Mouse (Mus musculus) embryonic facial prominence, embryonic 11.5 days (tissue): ENCODE measurements around the gene Nell2. TPM values are rescaled to one million over a fixed set of nuclear protein-coding genes. Genes with fewer than 3 reads are reported as not detected.

Experiments used
- ATAC-seq: fragments of 200-750 bp; cut with Nextera tagmentation; replicated peaks from 2 replicates; pipeline ENCODE4 v1.8.0; 2017; ENCODE audit warnings: low read depth; ENCODE audit not compliant: insufficient number of reproducible peaks, low FRiP score, low TSS enrichment
- DNase-seq: peaks from one replicate; pipeline ENCODE4 v3.0.0-alpha.2; 2015; ENCODE audit warnings: low spot score
- H3K27ac ChIP-seq: fragments of 300-500 bp; sonication (generic); replicated peaks from 2 replicates; pipeline ENCODE4 v1.5.1; 2014; ENCODE audit warnings: mild to moderate bottlenecking, low read depth, low read length, control low read depth
- H3K27me3 ChIP-seq: fragments of 300-500 bp; sonication (generic); 2 replicates; pipeline ENCODE4 v1.6.1; 2014; ENCODE audit warnings: mild to moderate bottlenecking, low read length, moderate library complexity, mixed read lengths; ENCODE audit not compliant: control insufficient read depth, insufficient read depth
- H3K36me3 ChIP-seq: fragments of 300-500 bp; sonication (generic); replicated peaks from 2 replicates; pipeline ENCODE4 v1.6.1; 2014; ENCODE audit warnings: low read depth, mild to moderate bottlenecking, low read length, moderate library complexity, mixed read lengths; ENCODE audit not compliant: control insufficient read depth, insufficient read depth
- H3K4me1 ChIP-seq: fragments of 300-500 bp; sonication (generic); 2 replicates; pipeline ENCODE4 v1.6.1; 2014; ENCODE audit warnings: low read length, mixed read lengths; ENCODE audit not compliant: control insufficient read depth, insufficient read depth
- H3K4me2 ChIP-seq: fragments of 300-500 bp; sonication (generic); 2 replicates; pipeline ENCODE4 v1.6.1; 2014; ENCODE audit warnings: low read depth, mild to moderate bottlenecking, control low read depth, low read length, moderate library complexity
- H3K4me3 ChIP-seq: fragments of 300-500 bp; sonication (generic); 2 replicates; pipeline ENCODE4 v1.5.1; 2014; ENCODE audit warnings: low read depth, low read length, control low read depth
- H3K9ac ChIP-seq: fragments of 300-500 bp; sonication (generic); replicated peaks from 2 replicates; pipeline ENCODE4 v1.6.1; 2014; ENCODE audit warnings: mild to moderate bottlenecking, control low read depth, low read length
- H3K9me3 ChIP-seq: fragments of 300-500 bp; sonication (generic); replicated peaks from 2 replicates; pipeline ENCODE4 v1.6.1; 2016; ENCODE audit warnings: mild to moderate bottlenecking, low read length, inconsistent platforms, mixed read lengths; ENCODE audit not compliant: control insufficient read depth
- WGBS: fragments of 180-500 bp; shearing (Covaris S2); extraction: QIAGEN DNeasy Blood & Tissue Kit; methylation state at CpG from one replicate; pipeline ENCODE4 v1.1.7; 2014; 5-methylcytosine and 5-hydroxymethylcytosine counted together
- polyA plus RNA-seq: library from polyadenylated mRNA; unstranded; fragments of >200 nt; fragmentation: Nextera tagmentation; extraction: Ambion mirVana; gene quantifications from 2 replicates; pipeline ENCODE4 v1.2.1, GENCODE M21; 2014

Nell2 gene
- polyA plus RNA-seq, 1 experiment from 2014 or later = 24.5 TPM

DNA sequence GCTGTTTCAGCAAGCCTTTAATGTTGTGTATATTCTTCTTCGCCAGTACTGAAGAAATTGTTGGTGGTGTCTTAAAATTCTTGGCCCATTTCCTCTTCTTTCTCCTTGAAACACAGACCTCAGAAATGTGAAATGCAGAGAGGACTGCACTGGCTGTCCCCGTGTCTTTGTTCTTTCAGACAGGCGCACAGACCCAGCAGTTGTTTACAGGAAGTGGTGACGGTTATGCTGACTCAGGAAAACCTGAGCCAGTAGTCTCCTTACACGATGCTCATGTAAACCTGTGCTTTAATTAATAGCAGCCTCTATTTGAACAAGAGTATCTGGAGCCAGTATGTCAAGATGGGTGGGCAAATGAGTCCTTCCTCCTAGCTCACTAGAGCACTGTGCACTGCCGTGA lies 61.2 kb downstream of the Nell2 start:
- Histone ChIP-seq H3K9me3 (no peaks in the 10 kb centered on the region), H3K27me3 (no peaks in the 10 kb centered on the region), H3K4me2 (no peak overlapping the region), H3K4me3 (no peak overlapping the region), H3K27ac (no peak overlapping the region), H3K36me3 (no peaks in the 10 kb centered on the region), H3K4me1 (no peaks in the 10 kb centered on the region), H3K9ac (no peak overlapping the region)
- WGBS = 40% methylated on average over 6 of the region's 6 CpGs
- peak; percentile 29 for DNase-seq
- ATAC-seq = no peak

DNA sequence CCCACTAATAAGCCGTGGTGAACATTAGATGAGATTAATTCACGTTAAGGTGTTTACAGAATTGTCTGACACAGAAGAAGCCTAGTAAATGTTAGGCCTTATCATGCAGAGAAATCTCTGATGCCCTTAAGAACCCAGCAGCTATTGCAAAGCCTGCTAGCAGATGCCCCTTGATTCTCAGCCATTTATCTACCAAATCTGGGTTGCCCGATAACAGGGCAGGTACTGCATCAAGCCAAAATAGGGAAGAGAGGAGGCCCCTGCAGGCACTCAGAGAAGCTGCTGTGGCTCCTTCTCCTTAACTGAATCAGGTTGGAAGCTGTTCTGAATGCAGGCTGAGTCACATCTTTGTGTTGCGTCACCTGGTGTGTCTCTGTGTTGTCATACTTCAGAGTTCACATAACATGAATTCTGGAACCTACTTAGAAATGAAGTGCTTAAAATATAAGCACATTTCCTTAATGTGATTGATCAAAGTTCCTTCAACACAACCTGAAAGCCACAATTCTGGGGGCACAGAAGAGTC lies 68.3 kb downstream of the Nell2 start:
- DNase-seq (no peak), ATAC-seq (no peak)
- no peak overlapping the region for H3K9ac ChIP-seq

DNA sequence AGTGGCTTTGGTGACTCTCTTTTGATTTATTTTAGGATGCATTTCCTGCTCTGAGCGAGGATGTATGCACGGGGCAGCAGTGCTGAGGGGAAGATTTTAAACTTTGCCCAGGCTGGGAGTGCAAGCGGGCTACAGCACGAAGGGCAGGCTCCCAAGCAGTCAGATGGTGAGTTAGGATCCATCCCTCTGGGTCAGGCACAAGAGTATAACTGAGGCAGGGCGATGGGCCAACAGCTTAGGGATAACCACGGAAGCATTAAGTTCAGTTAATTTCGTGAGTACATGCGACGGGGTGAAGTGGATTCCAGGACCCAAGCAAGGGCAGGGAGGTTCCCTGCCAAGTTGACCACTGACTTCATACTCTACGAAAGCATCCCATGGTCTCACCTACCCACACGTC lies 83.8 kb downstream of the Nell2 start:
- Histone ChIP-seq H3K9me3 (no peaks in the 10 kb centered on the region), H3K36me3 (no peaks in the 10 kb centered on the region), H3K27me3 (no peaks in the 10 kb centered on the region), H3K27ac (no peak overlapping the region), H3K9ac (no peak overlapping the region), H3K4me1 (no peaks in the 10 kb centered on the region), H3K4me2 (no peak overlapping the region), H3K4me3 (no peak overlapping the region)
- DNase-seq (no peak), ATAC-seq (no peak)
- WGBS = 83% methylated on average over 11 of the region's 11 CpGs

More for the DNA sequence above, 68.3 kb downstream of the Nell2 start:
- 85% methylated on average over 4 of the region's 4 CpGs for WGBS
- Histone ChIP-seq H3K27ac (no peak overlapping the region), H3K9me3 (no peaks in the 10 kb centered on the region), H3K4me3 (no peak overlapping the region), H3K4me2 (no peak overlapping the region), H3K36me3 (no peaks in the 10 kb centered on the region), H3K27me3 (no peaks in the 10 kb centered on the region), H3K4me1 (no peaks in the 10 kb centered on the region)

DNA sequence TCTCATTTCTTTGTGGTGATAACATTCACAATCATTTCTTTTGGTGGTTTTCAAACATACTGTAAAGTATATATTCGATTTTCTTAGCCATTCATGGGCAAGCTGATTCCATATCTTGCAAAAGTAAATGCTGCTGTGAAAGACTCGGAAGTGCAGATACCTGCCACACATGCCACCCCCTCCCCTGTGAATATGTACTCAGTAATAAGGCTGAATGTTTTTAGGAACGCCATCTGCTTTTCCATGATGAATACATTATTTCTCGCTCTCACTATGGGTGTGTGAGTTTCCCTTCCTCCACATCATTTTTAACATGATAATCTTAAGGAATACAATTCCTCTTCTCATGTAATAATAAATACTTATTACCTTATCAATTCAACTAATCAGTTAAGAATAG lies 90.6 kb downstream of the Nell2 start:
- ATAC-seq (no peak), DNase-seq (no peak)
- H3K27me3 ChIP-seq = no peaks in the 10 kb centered on the region
- no peak overlapping the region for H3K9ac ChIP-seq
- no peaks in the 10 kb centered on the region for H3K9me3 ChIP-seq
- H3K4me3 ChIP-seq = no peak overlapping the region
- H3K4me2 ChIP-seq = no peak overlapping the region
- H3K4me1 ChIP-seq = no peaks in the 10 kb centered on the region
- 87% methylated on average over 4 of the region's 4 CpGs for WGBS
- no peak overlapping the region for H3K27ac ChIP-seq
- no peaks in the 10 kb centered on the region for H3K36me3 ChIP-seq

DNA sequence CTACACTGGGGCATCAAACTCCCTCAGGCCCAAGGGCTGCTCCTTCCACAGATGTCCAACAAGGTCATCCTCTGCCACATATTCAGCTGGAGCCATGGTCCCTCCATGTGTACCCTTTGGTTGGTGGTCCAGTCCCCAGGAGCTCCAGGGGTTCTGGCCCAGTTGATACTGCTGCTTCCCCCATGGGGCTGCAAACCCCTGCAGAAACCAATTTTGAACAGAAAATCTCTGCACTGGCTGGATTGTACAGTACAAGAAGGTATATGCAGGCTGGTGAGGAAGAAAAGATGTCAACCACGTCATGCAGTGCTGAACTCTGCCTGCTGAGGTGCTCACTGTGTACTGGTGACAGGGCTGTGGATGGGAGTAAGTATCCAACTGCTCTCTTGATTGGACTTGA lies 92.1 kb downstream of the Nell2 start:
- Histone ChIP-seq H3K4me3 (no peak overlapping the region), H3K9ac (no peak overlapping the region), H3K36me3 (no peaks in the 10 kb centered on the region), H3K4me1 (no peaks in the 10 kb centered on the region), H3K27ac (no peak overlapping the region), H3K27me3 (no peaks in the 10 kb centered on the region), H3K9me3 (no peaks in the 10 kb centered on the region), H3K4me2 (no peak overlapping the region)
- no peak for DNase-seq
- no peak for ATAC-seq
- WGBS = 90% methylated on average over 1 of the region's 1 CpGs

DNA sequence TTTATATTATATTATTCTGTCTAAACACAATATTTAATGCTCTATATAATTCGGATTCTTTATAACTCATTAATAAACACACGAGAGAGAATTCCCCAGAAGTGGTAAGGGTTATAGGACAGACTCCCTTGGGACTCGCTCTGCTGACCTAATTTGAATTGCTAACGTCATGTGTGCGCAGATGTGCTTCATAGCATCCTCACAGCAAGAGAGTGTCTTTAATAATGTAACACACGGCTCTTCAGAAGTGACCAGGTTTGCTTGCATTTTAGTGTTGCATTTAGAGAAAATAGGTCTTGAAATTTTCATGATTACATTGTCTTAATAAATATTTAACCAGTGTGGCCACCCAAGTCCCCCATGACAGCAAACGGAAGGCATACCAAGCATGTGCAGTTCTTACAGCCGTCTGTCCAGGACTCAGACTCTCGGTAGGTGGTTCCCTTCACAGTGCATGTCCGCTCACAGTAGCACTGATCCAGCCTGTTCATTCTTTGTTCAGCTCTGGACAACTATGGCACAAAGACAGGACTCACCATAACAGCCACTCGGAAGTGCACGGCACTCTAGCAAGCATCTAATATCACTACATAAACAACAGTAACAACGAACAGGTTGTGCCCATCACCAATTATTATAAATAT lies 97.1 kb downstream of the Nell2 start:
- Histone ChIP-seq H3K4me2 (no peak overlapping the region), H3K9ac (no peak overlapping the region), H3K27me3 (no peaks in the 10 kb centered on the region), H3K4me3 (no peak overlapping the region), H3K27ac (no peak overlapping the region), H3K4me1 (no peaks in the 10 kb centered on the region), H3K36me3 (no peaks in the 10 kb centered on the region), H3K9me3 (no peaks in the 10 kb centered on the region)
- DNase-seq = no peak
- WGBS = 67% methylated on average over 13 of the region's 13 CpGs
- peak; percentile 76; the same call in 1 of the 2 replicates for ATAC-seq

DNA sequence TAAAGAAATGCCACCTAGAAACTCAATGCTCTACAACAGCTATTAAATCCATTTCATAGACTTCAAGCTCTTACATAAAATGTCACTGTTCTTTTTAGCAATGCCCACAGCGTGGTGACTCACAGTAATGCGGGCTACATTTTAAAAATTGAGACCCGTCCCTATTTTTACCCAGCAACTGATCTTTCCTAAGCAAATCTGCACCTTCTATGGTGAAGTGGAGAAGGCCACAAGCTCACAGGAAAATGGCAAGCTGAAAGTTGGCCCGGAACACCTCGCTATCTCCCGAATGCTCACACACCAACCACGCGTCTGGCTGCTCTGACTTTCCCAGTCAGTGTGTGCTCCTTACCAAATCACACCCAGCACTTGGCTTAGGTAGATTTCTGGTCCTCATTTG lies 98.4 kb downstream of the Nell2 start:
- H3K36me3 ChIP-seq = no peaks in the 10 kb centered on the region
- DNase-seq = no peak
- no peaks in the 10 kb centered on the region for H3K4me1 ChIP-seq
- WGBS = 95% methylated on average over 8 of the region's 8 CpGs
- ATAC-seq = no peak
- no peak overlapping the region for H3K4me2 ChIP-seq
- H3K27ac ChIP-seq = no peak overlapping the region
- no peaks in the 10 kb centered on the region for H3K9me3 ChIP-seq
- no peaks in the 10 kb centered on the region for H3K27me3 ChIP-seq
- H3K4me3 ChIP-seq = no peak overlapping the region
- no peak overlapping the region for H3K9ac ChIP-seq

DNA sequence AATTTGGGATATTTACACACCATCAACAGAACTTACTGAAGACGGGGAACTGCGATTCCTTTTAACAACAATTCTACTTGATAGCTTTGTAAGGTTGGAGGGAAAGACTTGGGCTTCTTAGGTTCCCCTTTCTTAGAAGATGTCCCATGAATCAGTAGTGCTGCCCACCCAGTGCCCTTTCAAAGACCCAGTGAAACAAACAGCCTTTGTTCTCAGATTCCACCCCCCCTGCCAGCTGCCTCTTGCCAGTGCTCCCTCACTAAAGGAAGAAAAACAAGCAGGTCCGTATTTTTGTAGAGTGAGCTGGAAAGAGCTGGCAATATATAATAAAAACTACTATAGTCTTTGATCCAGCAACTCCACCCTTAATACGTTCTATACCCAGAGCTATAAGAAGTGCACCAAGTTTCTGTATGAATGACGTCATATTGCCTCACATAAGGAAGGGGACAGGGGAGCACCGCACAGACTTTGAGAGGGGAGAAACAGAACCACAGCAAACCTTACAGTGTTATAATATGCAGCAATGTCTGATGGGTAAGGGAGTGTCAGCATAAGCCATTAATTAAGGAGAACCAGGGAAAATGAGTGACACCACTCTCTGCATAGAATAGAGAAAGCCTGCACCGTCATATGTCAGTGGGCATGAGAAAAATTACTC lies 100.2 kb downstream of the Nell2 start:
- 52% methylated on average over 7 of the region's 7 CpGs for WGBS
- no peak overlapping the region for H3K9ac ChIP-seq
- no peaks in the 10 kb centered on the region for H3K36me3 ChIP-seq
- peak; percentile 26 for DNase-seq
- H3K4me3 ChIP-seq = no peak overlapping the region
- ATAC-seq = no peak
- H3K4me1 ChIP-seq = no peaks in the 10 kb centered on the region
- no peaks in the 10 kb centered on the region for H3K9me3 ChIP-seq
- H3K27me3 ChIP-seq = no peaks in the 10 kb centered on the region
- H3K27ac ChIP-seq = no peak overlapping the region
- no peak overlapping the region for H3K4me2 ChIP-seq
